Mouse (Mus musculus) heart, embryonic 16.5 days (tissue): ENCODE measurements around the gene Scd3. TPM values are rescaled to one million over a fixed set of nuclear protein-coding genes. Genes with fewer than 3 reads are reported as not detected.

Experiments
- polyA plus RNA-seq: library from polyadenylated mRNA; unstranded; fragments of >200 nt; fragmentation: Nextera tagmentation; extraction: Ambion mirVana; gene quantifications from 2 replicates; pipeline ENCODE4 v1.2.1, GENCODE M21; 2015

Scd3 gene
- polyA plus RNA-seq, 1 experiment from 2014 or later = 0.16 TPM

Other genes starting within 250 kb of the Scd3 start
- gene Cpn1, start 216.7 kb upstream of the Scd3 start, polyA plus RNA-seq = 0.45 and 0.57 TPM in 2 replicates
- not detected in 2 replicates for gene Cyp2c23, start 174.1 kb upstream of the Scd3 start, polyA plus RNA-seq
- 16.1 and 16.3 TPM in 2 replicates for gene Erlin1, start 133.5 kb upstream of the Scd3 start, polyA plus RNA-seq
- gene Chuk, start 95.8 kb upstream of the Scd3 start, polyA plus RNA-seq = 28.0 and 31.5 TPM in 2 replicates
- gene Cwf19l1, start 67.4 kb upstream of the Scd3 start, polyA plus RNA-seq = 17.1 and 19.9 TPM in 2 replicates
- 50.0 and 63.3 TPM in 2 replicates for gene Bloc1s2, start 56.8 kb upstream of the Scd3 start, polyA plus RNA-seq
- gene Pkd2l1, start 10.8 kb upstream of the Scd3 start, polyA plus RNA-seq = 0.04 TPM in 1 of 2 replicates, not detected in the other
- 134 and 148 TPM in 2 replicates for gene Scd2, start 90.4 kb downstream of the Scd3 start, polyA plus RNA-seq
- gene Scd4, start 129.8 kb downstream of the Scd3 start, polyA plus RNA-seq = 4.4 and 4.8 TPM in 2 replicates
- gene Scd1, start 204.6 kb downstream of the Scd3 start, polyA plus RNA-seq = 1.1 and 1.2 TPM in 2 replicates